Mouse (Mus musculus): ENCODE data around the gene Zfhx3. TPM values are rescaled to one million over a fixed set of nuclear protein-coding genes. Genes with fewer than 3 reads are reported as not detected.

The Zfhx3 gene
- polyA plus RNA-seq, 1 experiment from 2014 or later: 38.7 TPM

DNA sequence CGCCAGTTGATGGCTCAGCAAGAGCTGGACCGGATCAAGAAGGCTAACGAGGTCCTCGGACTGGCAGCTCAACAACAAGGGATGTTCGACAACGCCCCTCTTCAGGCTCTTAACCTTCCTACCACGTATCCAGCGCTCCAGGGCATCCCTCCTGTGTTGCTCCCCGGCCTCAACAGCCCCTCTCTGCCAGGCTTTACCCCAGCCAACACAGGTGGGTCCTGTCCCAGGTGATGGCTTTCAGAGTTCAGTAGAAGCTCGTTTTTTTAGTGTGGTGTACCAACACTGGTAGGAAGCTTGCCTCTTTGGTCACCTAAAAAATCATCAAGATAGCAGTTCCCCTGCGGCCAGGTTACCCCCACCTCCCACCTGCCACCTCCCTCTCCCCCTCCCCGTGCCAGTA lies 1009.1 kb downstream of the Zfhx3 start:
- Histone ChIP-seq H3K36me3 (peaks cover 98% of the 10 kb centered on the region), H3K4me1 (no peaks in the 10 kb centered on the region; the same call in 1 of the 2 replicates), H3K9me3 (peaks cover 40% of the 10 kb centered on the region), H3K4me2 (replicated peaks) (no peak overlapping the region), H3K9ac (no peak overlapping the region), H3K27me3 (replicated peaks) (no peaks in the 10 kb centered on the region), H3K4me3 (no peak overlapping the region), H3K27ac (no peak overlapping the region)
- no peak for ATAC-seq (ENCODE audit: low FRiP score, low read depth)
- 95% methylated on average over 12 of the region's 12 CpGs for WGBS

DNA sequence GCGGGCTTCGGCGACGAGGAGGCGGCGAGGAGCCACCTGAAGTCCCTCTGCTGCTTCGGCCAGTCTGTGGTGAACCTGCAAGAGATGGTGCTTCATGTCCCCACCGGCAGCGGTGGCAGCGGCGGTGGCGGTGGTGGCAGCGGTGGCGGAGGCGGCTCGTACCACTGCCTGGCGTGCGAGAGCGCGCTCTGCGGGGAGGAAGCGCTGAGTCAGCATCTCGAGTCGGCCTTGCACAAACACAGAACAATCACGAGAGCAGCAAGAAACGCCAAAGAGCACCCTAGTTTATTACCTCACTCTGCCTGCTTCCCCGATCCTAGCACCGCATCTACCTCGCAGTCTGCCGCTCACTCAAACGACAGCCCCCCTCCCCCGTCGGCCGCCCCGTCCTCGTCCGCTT lies 1014.0 kb downstream of the Zfhx3 start:
- H3K27me3 ChIP-seq (replicated peaks): no peaks in the 10 kb centered on the region
- H3K4me3 ChIP-seq: no peak overlapping the region
- H3K36me3 ChIP-seq: peaks cover 53% of the 10 kb centered on the region
- H3K9ac ChIP-seq: no peak overlapping the region
- H3K27ac ChIP-seq: no peak overlapping the region
- peaks cover 4% of the 10 kb centered on the region; the same call in 1 of the 2 replicates for H3K9me3 ChIP-seq
- H3K4me2 ChIP-seq (replicated peaks): peak overlapping the region; percentile 38
- 63% methylated on average over 37 of the region's 37 CpGs for WGBS
- no peak for ATAC-seq (ENCODE audit: low FRiP score, low read depth)
- H3K4me1 ChIP-seq: no peaks in the 10 kb centered on the region; the same call in 1 of the 2 replicates

- Histone ChIP-seq H3K4me3 (no peak overlapping the region), H3K27ac (no peak overlapping the region), H3K4me2 (replicated peaks) (no peak overlapping the region), H3K36me3 (no peaks in the 10 kb centered on the region), H3K27me3 (replicated peaks) (no peaks in the 10 kb centered on the region), H3K9ac (no peak overlapping the region), H3K9me3 (no peaks in the 10 kb centered on the region), H3K4me1 (0 out of 2 replicates have a peak, but pooled peaks cover 5% of the 10 kb centered on the region)
- 58% methylated on average over 7 of the region's 7 CpGs for WGBS
- ATAC-seq (ENCODE audit: low FRiP score, low read depth): no peak
These were observed 1020.1 kb downstream of the Zfhx3 start for GRCm38 (mm10) chr8:108962516-108962915.

DNA sequence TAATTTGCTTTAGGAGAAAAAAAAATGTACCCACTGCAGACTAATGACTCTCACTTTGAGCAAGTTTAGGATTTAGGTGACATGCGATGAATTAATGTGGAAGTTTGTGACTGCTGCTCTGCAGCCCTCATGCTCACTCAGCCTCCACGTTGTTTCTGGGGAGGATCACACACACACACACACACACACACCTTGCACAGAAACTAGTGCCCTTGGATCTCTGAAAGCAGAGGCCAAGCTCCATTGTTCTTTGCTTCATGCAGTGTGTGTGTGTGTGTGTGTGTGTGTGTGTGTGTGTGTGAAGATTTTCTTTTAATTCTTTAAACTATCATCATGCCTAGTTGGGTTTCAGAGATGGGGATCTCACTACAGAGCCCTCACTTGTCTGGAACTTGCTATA lies 1020.7 kb downstream of the Zfhx3 start:
- Histone ChIP-seq H3K4me1 (0 out of 2 replicates have a peak, but pooled peaks cover 5% of the 10 kb centered on the region), H3K4me2 (replicated peaks) (no peak overlapping the region), H3K36me3 (no peaks in the 10 kb centered on the region), H3K27ac (no peak overlapping the region), H3K9me3 (no peaks in the 10 kb centered on the region), H3K9ac (no peak overlapping the region), H3K27me3 (replicated peaks) (no peaks in the 10 kb centered on the region), H3K4me3 (no peak overlapping the region)
- ATAC-seq (ENCODE audit: low FRiP score, low read depth): no peak
- 81% methylated on average over 2 of the region's 2 CpGs for WGBS

DNA sequence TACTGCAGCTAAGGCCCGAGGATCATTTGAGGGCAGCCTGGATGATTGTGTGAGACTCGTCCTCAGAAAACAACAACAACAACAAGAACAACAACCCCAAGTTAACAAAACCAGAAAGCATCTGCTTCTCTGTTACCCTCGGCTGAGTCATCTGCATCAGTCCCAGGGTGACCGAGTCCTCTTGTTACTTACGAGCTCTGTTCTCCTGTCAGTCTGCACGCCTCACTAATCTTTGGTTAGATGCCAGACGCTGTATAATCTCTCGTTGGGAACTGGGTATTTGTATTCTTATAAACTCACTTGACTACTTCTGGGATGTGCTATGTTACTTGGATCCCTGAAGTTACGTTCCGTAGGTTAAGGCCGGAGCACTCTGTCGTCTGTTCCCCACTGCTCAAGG lies 1023.6 kb downstream of the Zfhx3 start:
- H3K9ac ChIP-seq: no peak overlapping the region
- 83% methylated on average over 12 of the region's 12 CpGs for WGBS
- H3K4me3 ChIP-seq: no peak overlapping the region
- H3K4me2 ChIP-seq (replicated peaks): no peak overlapping the region
- no peak overlapping the region for H3K27ac ChIP-seq
- H3K36me3 ChIP-seq: no peaks in the 10 kb centered on the region
- ATAC-seq (ENCODE audit: low FRiP score, low read depth): no peak
- H3K4me1 ChIP-seq: 0 out of 2 replicates have a peak, but pooled peaks cover 5% of the 10 kb centered on the region
- no peaks in the 10 kb centered on the region for H3K9me3 ChIP-seq
- no peaks in the 10 kb centered on the region for H3K27me3 ChIP-seq (replicated peaks)

DNA sequence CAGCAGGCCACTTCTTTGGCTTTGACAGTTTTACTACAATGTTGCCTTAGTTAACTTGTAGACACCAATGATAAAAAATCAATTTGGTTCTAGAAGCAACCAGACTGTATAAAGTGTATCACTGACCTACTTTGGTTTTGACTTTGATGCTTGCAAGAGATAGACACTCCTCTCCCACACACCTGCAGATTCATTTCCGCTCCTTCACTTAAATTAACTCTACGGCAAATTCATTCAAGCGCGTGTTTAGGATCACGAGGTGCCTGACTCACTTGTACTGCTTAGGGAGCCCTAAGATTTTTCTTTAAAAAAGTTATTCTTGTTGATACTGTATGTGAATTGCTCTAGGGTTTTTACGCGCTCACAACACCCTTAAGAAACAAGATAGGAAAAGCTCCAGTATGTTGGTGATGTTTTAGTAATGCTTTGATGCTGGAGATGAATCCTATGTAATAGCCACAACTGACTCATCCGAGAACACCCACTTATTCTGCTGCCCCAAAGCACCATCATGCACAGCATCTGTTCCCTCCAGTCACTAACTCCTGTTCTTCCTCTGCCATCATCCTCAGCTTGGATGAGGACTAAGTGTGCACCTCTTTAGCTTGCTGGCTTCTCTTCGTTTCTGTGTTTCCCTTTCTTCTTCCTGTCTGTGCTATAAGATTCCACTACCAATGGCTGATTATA lies 1031.3 kb downstream of the Zfhx3 start:
- no peaks in the 10 kb centered on the region for H3K27me3 ChIP-seq (replicated peaks)
- no peak overlapping the region for H3K9ac ChIP-seq
- no peak for ATAC-seq (ENCODE audit: low FRiP score, low read depth)
- H3K36me3 ChIP-seq: no peaks in the 10 kb centered on the region
- H3K9me3 ChIP-seq: no peaks in the 10 kb centered on the region
- H3K4me3 ChIP-seq: no peak overlapping the region
- H3K27ac ChIP-seq: no peak overlapping the region
- 90% methylated on average over 9 of the region's 9 CpGs for WGBS
- H3K4me2 ChIP-seq (replicated peaks): no peak overlapping the region
- H3K4me1 ChIP-seq: no peaks in the 10 kb centered on the region

DNA sequence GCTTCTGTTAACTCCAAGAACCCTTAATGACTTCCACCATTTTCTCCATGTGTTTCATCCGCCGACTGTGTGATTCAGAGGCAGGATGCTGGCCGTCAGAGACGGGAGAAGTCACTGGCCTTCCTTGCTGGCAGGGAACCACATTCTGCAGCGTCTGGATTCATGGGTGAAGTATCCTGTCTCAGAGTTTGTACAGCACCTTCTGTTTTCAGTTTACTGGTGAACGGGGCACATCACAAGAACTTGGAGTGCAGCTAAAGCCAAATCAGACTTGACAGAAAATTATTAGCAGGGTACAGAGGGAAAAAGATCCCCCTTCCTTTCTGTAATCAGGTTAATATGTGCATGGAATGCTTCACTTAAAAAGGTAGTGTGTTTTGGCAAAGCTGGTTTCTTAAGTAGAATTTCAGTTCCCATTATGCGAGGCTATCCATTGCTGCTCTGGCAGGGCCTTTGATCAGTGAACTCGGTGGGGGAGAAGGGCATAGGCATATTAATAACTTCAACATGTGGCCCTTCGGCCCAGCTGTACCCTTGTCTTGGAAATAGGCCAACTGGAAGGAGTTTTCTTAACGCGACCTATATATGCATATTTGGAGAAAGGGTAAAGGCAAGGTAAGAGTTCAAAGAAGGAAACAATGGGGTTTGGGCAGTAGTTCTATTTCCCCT lies 1035.4 kb downstream of the Zfhx3 start:
- no peak overlapping the region for H3K9ac ChIP-seq
- no peaks in the 10 kb centered on the region for H3K36me3 ChIP-seq
- no peak overlapping the region for H3K27ac ChIP-seq
- no peak for ATAC-seq (ENCODE audit: low FRiP score, low read depth)
- H3K27me3 ChIP-seq (replicated peaks): no peaks in the 10 kb centered on the region
- no peak overlapping the region for H3K4me2 ChIP-seq (replicated peaks)
- H3K4me3 ChIP-seq: no peak overlapping the region
- H3K4me1 ChIP-seq: no peaks in the 10 kb centered on the region
- 0 out of 2 replicates have a peak, but pooled peaks cover 3% of the 10 kb centered on the region for H3K9me3 ChIP-seq
- WGBS: 72% methylated on average over 11 of the region's 11 CpGs

GRCm38 (mm10) chr8:108978362-108978750 lies 1035.9 kb downstream of the Zfhx3 start:
- Histone ChIP-seq H3K36me3 (no peaks in the 10 kb centered on the region), H3K27me3 (replicated peaks) (no peaks in the 10 kb centered on the region), H3K4me3 (no peak overlapping the region), H3K4me2 (replicated peaks) (no peak overlapping the region), H3K9ac (no peak overlapping the region), H3K9me3 (0 out of 2 replicates have a peak, but pooled peaks cover 3% of the 10 kb centered on the region), H3K27ac (no peak overlapping the region), H3K4me1 (no peaks in the 10 kb centered on the region)
- 80% methylated on average over 7 of the region's 7 CpGs for WGBS
- no peak for ATAC-seq (ENCODE audit: low FRiP score, low read depth)

DNA sequence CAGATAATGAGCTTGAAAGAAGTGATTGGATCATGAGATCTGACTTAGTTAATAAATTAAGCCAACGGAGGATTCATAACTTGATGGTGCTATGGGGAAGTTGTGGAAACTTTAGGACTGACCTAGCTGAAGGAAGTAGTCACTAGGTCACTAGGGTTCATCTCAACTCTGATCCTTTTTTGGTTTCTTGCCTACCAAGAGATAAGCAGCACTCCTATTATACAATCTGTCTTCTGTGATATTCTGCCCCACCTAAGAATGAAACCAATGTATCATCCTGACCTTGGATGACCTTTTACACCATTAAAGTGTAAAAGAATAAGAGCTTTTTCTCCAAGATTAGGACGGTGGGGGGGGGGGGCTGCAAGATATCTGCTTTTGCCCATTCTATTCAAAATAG lies 1042.5 kb downstream of the Zfhx3 start:
- Histone ChIP-seq H3K4me1 (no peaks in the 10 kb centered on the region), H3K4me3 (no peak overlapping the region), H3K27ac (no peak overlapping the region), H3K4me2 (replicated peaks) (no peak overlapping the region), H3K27me3 (replicated peaks) (no peaks in the 10 kb centered on the region), H3K9me3 (0 out of 2 replicates have a peak, but pooled peaks cover 3% of the 10 kb centered on the region), H3K36me3 (no peaks in the 10 kb centered on the region), H3K9ac (no peak overlapping the region)
- WGBS: 76% methylated on average over 2 of the region's 2 CpGs
- ATAC-seq (ENCODE audit: low FRiP score, low read depth): no peak

GRCm38 (mm10) chr8:108989841-108990240 lies 1047.4 kb downstream of the Zfhx3 start:
- no peak overlapping the region for H3K4me2 ChIP-seq (replicated peaks)
- 81% methylated on average over 5 of the region's 5 CpGs for WGBS
- no peaks in the 10 kb centered on the region for H3K27me3 ChIP-seq (replicated peaks)
- ATAC-seq (ENCODE audit: low FRiP score, low read depth): no peak
- H3K9ac ChIP-seq: no peak overlapping the region
- no peak overlapping the region for H3K4me3 ChIP-seq
- H3K36me3 ChIP-seq: no peaks in the 10 kb centered on the region
- no peaks in the 10 kb centered on the region for H3K4me1 ChIP-seq
- no peak overlapping the region for H3K27ac ChIP-seq
- H3K9me3 ChIP-seq: no peaks in the 10 kb centered on the region

- H3K36me3 ChIP-seq: no peaks in the 10 kb centered on the region
- ATAC-seq (ENCODE audit: low FRiP score, low read depth): no peak
- H3K27ac ChIP-seq: no peak overlapping the region
- H3K9ac ChIP-seq: no peak overlapping the region
- no peaks in the 10 kb centered on the region for H3K9me3 ChIP-seq
- H3K4me3 ChIP-seq: no peak overlapping the region
- no peaks in the 10 kb centered on the region for H3K27me3 ChIP-seq (replicated peaks)
- 86% methylated on average over 6 of the region's 6 CpGs for WGBS
- H3K4me1 ChIP-seq: no peaks in the 10 kb centered on the region
- H3K4me2 ChIP-seq (replicated peaks): no peak overlapping the region
These were observed 1048.1 kb downstream of the Zfhx3 start for GRCm38 (mm10) chr8:108990537-108990936.

DNA sequence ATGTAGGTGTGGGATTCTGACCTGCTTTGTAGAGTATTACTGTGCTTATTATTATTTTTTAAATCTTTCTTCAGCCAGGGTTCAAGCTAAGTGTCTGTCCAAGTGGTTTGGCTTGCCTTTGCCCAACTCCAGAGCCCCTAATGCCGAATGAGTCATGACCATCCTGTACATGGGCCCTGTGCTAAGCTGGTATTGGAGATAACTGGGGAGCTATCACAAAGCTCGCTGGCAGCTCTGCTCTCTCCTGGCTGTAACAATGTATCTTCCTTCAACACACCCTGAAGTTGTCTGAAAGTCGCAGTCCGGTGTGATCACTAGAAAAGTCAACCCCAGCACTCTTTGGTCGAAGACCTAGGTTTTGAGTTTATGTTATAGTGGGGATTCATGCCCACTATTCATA lies 1049.0 kb downstream of the Zfhx3 start:
- 90% methylated on average over 5 of the region's 5 CpGs for WGBS
- H3K36me3 ChIP-seq: no peaks in the 10 kb centered on the region
- H3K4me3 ChIP-seq: no peak overlapping the region
- no peak overlapping the region for H3K9ac ChIP-seq
- H3K27me3 ChIP-seq (replicated peaks): no peaks in the 10 kb centered on the region
- H3K4me1 ChIP-seq: no peaks in the 10 kb centered on the region
- no peak overlapping the region for H3K4me2 ChIP-seq (replicated peaks)
- no peak overlapping the region for H3K27ac ChIP-seq
- no peaks in the 10 kb centered on the region for H3K9me3 ChIP-seq
- no peak for ATAC-seq (ENCODE audit: low FRiP score, low read depth)

GRCm38 (mm10) chr8:108993718-108994117 lies 1051.3 kb downstream of the Zfhx3 start:
- Histone ChIP-seq H3K4me1 (no peaks in the 10 kb centered on the region), H3K27me3 (replicated peaks) (no peaks in the 10 kb centered on the region), H3K4me2 (replicated peaks) (no peak overlapping the region), H3K9me3 (no peaks in the 10 kb centered on the region), H3K4me3 (no peak overlapping the region), H3K9ac (no peak overlapping the region), H3K36me3 (no peaks in the 10 kb centered on the region), H3K27ac (no peak overlapping the region)
- ATAC-seq (ENCODE audit: low FRiP score, low read depth): no peak
- 88% methylated on average over 2 of the region's 2 CpGs for WGBS

Measured in neural tube, embryonic 12.5 days (tissue).